Mouse (Mus musculus): ENCODE data around the gene Crabp2. TPM values are rescaled to one million over a fixed set of nuclear protein-coding genes. Genes with fewer than 3 reads are reported as not detected.

The Crabp2 gene
- total and polyA plus RNA-seq, 2 experiments from 2014 or later, result 0.37 to 0.53 TPM

- DNase-seq (ENCODE audit: low spot score) (no peak), ATAC-seq (ENCODE audit: insufficient read depth, low read depth) (no peak)
- Histone ChIP-seq H3K9me3 (replicated peaks; ENCODE audit: control insufficient read depth, low read length) (no peaks in the 10 kb centered on the region), H3K36me3 (replicated peaks; ENCODE audit: control insufficient read depth, insufficient read depth, low read length) (peaks cover 16% of the 10 kb centered on the region), H3K4me2 (ENCODE audit: low read depth, low read length) (peak overlapping the region; percentile 52; the same call in 1 of the 2 replicates), H3K27ac (ENCODE audit: low read depth) (peak overlapping the region; percentile 96), H3K4me1 (ENCODE audit: control insufficient read depth, insufficient read depth) (peaks cover 36% of the 10 kb centered on the region), H3K27me3 (ENCODE audit: control insufficient read depth, insufficient read depth, low read length) (no peaks in the 10 kb centered on the region), H3K4me3 (ENCODE audit: low read depth, low read length) (no peak overlapping the region), H3K9ac (replicated peaks; ENCODE audit: low read depth, low read length) (no peak overlapping the region)
- TF ChIP-seq CTCF (IDR thresholded peaks at IDR 0.05; ENCODE audit: low read depth), result no peak
- TF ChIP-seq EP300 (IDR thresholded peaks at IDR 0.05; ENCODE audit: low read depth), result no peak
- WGBS, result 87% methylated on average over 2 of the region's 2 CpGs
These were observed 39.1 kb upstream of the Crabp2 start for GRCm38 (mm10) chr3:87909381-87909780.

- no peak for ATAC-seq (ENCODE audit: insufficient read depth, low read depth)
These were observed 38.6 kb upstream of the Crabp2 start for GRCm38 (mm10) chr3:87909874-87910273.

GRCm38 (mm10) chr3:87910573-87911141 lies 37.8 kb upstream of the Crabp2 start:
- Histone ChIP-seq H3K4me3 (ENCODE audit: low read depth, low read length) (peak overlapping the region; percentile 55), H3K4me2 (ENCODE audit: low read depth, low read length) (peak overlapping the region; percentile 52), H3K27me3 (ENCODE audit: control insufficient read depth, insufficient read depth, low read length) (no peaks in the 10 kb centered on the region), H3K4me1 (ENCODE audit: control insufficient read depth, insufficient read depth) (peaks cover 36% of the 10 kb centered on the region), H3K36me3 (replicated peaks; ENCODE audit: control insufficient read depth, insufficient read depth, low read length) (peaks cover 28% of the 10 kb centered on the region), H3K9me3 (replicated peaks; ENCODE audit: control insufficient read depth, low read length) (no peaks in the 10 kb centered on the region), H3K9ac (replicated peaks; ENCODE audit: low read depth, low read length) (peak overlapping the region; percentile 44; the same call in 1 of the 2 replicates), H3K27ac (ENCODE audit: low read depth) (peak overlapping the region; percentile 96)
- peak; percentile 22 for ATAC-seq (ENCODE audit: insufficient read depth, low read depth)
- DNase-seq (ENCODE audit: low spot score), result peak; percentile 79
- TF ChIP-seq CTCF (IDR thresholded peaks at IDR 0.05; ENCODE audit: low read depth) (no peak), EP300 (IDR thresholded peaks at IDR 0.05; ENCODE audit: low read depth) (no peak)
- 12% methylated on average over 12 of the region's 12 CpGs for WGBS

More at GRCm38 (mm10) chr3:87909874-87910273, 38.6 kb upstream of the Crabp2 start:
- Histone ChIP-seq H3K9me3 (replicated peaks; ENCODE audit: control insufficient read depth, low read length) (no peaks in the 10 kb centered on the region), H3K4me1 (ENCODE audit: control insufficient read depth, insufficient read depth) (peaks cover 36% of the 10 kb centered on the region), H3K4me3 (ENCODE audit: low read depth, low read length) (peak overlapping the region; percentile 55; the same call in 1 of the 2 replicates), H3K27me3 (ENCODE audit: control insufficient read depth, insufficient read depth, low read length) (no peaks in the 10 kb centered on the region), H3K27ac (ENCODE audit: low read depth) (peak overlapping the region; percentile 96), H3K4me2 (ENCODE audit: low read depth, low read length) (peak overlapping the region; percentile 52), H3K36me3 (replicated peaks; ENCODE audit: control insufficient read depth, insufficient read depth, low read length) (peaks cover 21% of the 10 kb centered on the region), H3K9ac (replicated peaks; ENCODE audit: low read depth, low read length) (peak overlapping the region; percentile 44; the same call in 1 of the 2 replicates)
- WGBS, result 12% methylated on average over 4 of the region's 4 CpGs
- DNase-seq (ENCODE audit: low spot score), result no peak
- TF ChIP-seq CTCF (IDR thresholded peaks at IDR 0.05; ENCODE audit: low read depth) (no peak), EP300 (IDR thresholded peaks at IDR 0.05; ENCODE audit: low read depth) (no peak)

- Histone ChIP-seq H3K27ac (ENCODE audit: low read depth) (no peak overlapping the region), H3K27me3 (ENCODE audit: control insufficient read depth, insufficient read depth, low read length) (no peaks in the 10 kb centered on the region), H3K36me3 (replicated peaks; ENCODE audit: control insufficient read depth, insufficient read depth, low read length) (peaks cover 39% of the 10 kb centered on the region), H3K9me3 (replicated peaks; ENCODE audit: control insufficient read depth, low read length) (no peaks in the 10 kb centered on the region), H3K9ac (replicated peaks; ENCODE audit: low read depth, low read length) (no peak overlapping the region), H3K4me1 (ENCODE audit: control insufficient read depth, insufficient read depth) (peaks cover 24% of the 10 kb centered on the region), H3K4me3 (ENCODE audit: low read depth, low read length) (no peak overlapping the region), H3K4me2 (ENCODE audit: low read depth, low read length) (no peak overlapping the region)
- WGBS, result 88% methylated on average over 7 of the region's 7 CpGs
- TF ChIP-seq EP300 (IDR thresholded peaks at IDR 0.05; ENCODE audit: low read depth) (no peak), CTCF (IDR thresholded peaks at IDR 0.05; ENCODE audit: low read depth) (no peak)
- ATAC-seq (ENCODE audit: insufficient read depth, low read depth) (no peak), DNase-seq (ENCODE audit: low spot score) (no peak)
These were observed 35.0 kb upstream of the Crabp2 start for GRCm38 (mm10) chr3:87913491-87913890.

- ATAC-seq (ENCODE audit: insufficient read depth, low read depth) (no peak), DNase-seq (ENCODE audit: low spot score) (no peak)
- no peaks in the 10 kb centered on the region for H3K9me3 ChIP-seq (replicated peaks; ENCODE audit: control insufficient read depth, low read length)
- TF ChIP-seq EP300 (IDR thresholded peaks at IDR 0.05; ENCODE audit: low read depth) (no peak), CTCF (IDR thresholded peaks at IDR 0.05; ENCODE audit: low read depth) (no peak)
- peaks cover 39% of the 10 kb centered on the region for H3K36me3 ChIP-seq (replicated peaks; ENCODE audit: control insufficient read depth, insufficient read depth, low read length)
- H3K27me3 ChIP-seq (ENCODE audit: control insufficient read depth, insufficient read depth, low read length), result no peaks in the 10 kb centered on the region
- H3K9ac ChIP-seq (replicated peaks; ENCODE audit: low read depth, low read length), result no peak overlapping the region
- peaks cover 21% of the 10 kb centered on the region for H3K4me1 ChIP-seq (ENCODE audit: control insufficient read depth, insufficient read depth)
- no peak overlapping the region for H3K4me3 ChIP-seq (ENCODE audit: low read depth, low read length)
- 93% methylated on average over 10 of the region's 10 CpGs for WGBS
- H3K27ac ChIP-seq (ENCODE audit: low read depth), result no peak overlapping the region
- no peak overlapping the region for H3K4me2 ChIP-seq (ENCODE audit: low read depth, low read length)
These were observed 34.6 kb upstream of the Crabp2 start for GRCm38 (mm10) chr3:87913891-87914290.

GRCm38 (mm10) chr3:87916990-87917389 lies 31.5 kb upstream of the Crabp2 start:
- 89% methylated on average over 1 of the region's 1 CpGs for WGBS
- H3K27ac ChIP-seq (ENCODE audit: low read depth), result no peak overlapping the region
- no peak overlapping the region for H3K4me3 ChIP-seq (ENCODE audit: low read depth, low read length)
- peaks cover 43% of the 10 kb centered on the region for H3K36me3 ChIP-seq (replicated peaks; ENCODE audit: control insufficient read depth, insufficient read depth, low read length)
- H3K27me3 ChIP-seq (ENCODE audit: control insufficient read depth, insufficient read depth, low read length), result no peaks in the 10 kb centered on the region
- peaks cover 5% of the 10 kb centered on the region; the same call in 1 of the 2 replicates for H3K4me1 ChIP-seq (ENCODE audit: control insufficient read depth, insufficient read depth)
- no peaks in the 10 kb centered on the region for H3K9me3 ChIP-seq (replicated peaks; ENCODE audit: control insufficient read depth, low read length)
- no peak overlapping the region for H3K9ac ChIP-seq (replicated peaks; ENCODE audit: low read depth, low read length)
- no peak for TF ChIP-seq CTCF (IDR thresholded peaks at IDR 0.05; ENCODE audit: low read depth)
- TF ChIP-seq EP300 (IDR thresholded peaks at IDR 0.05; ENCODE audit: low read depth), result no peak
- DNase-seq (ENCODE audit: low spot score), result no peak
- no peak overlapping the region for H3K4me2 ChIP-seq (ENCODE audit: low read depth, low read length)
- ATAC-seq (ENCODE audit: insufficient read depth, low read depth), result no peak

Data from heart, postnatal 0 days (tissue).